Mouse (Mus musculus): ENCODE data around the gene Prpf18. TPM values are rescaled to one million over a fixed set of nuclear protein-coding genes. Genes with fewer than 3 reads are reported as not detected.

The Prpf18 gene
- polyA plus RNA-seq, 1 experiment from 2014 or later: 29.6 TPM

DNA sequence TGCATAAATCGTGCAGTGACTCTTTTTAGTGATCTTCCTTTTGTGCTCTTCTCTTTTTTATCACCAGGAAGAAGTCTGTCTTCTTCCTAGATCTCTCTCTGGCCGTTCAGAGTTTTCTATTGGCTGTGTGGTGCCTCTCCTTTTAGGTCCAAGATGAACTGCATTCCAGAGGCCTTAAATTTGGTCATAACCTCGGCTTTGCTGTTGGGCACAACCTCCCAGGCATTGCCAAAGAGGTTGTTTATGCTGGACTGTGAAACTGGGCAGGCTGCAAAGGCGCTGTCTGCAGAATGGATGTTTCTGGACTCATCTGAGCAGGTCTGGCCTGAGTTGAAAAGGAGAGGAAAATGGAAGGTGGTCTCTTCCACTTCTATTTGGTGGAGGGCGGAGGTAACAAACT is 73.6 kb downstream of the Prpf18 start:
- Histone ChIP-seq H3K27ac (ENCODE audit: low read depth, low read length) (no peak overlapping the region), H3K4me3 (ENCODE audit: low read depth, low read length) (no peak overlapping the region), H3K36me3 (ENCODE audit: control insufficient read depth, insufficient read depth, low read length) (peaks cover 7% of the 10 kb centered on the region), H3K4me1 (ENCODE audit: control insufficient read depth, insufficient read depth, low read length) (no peaks in the 10 kb centered on the region), H3K9me3 (replicated peaks; ENCODE audit: control insufficient read depth, low read length) (no peaks in the 10 kb centered on the region), H3K4me2 (no peak overlapping the region), H3K27me3 (ENCODE audit: control insufficient read depth, insufficient read depth, low read length) (no peaks in the 10 kb centered on the region), H3K9ac (ENCODE audit: low read depth, low read length) (no peak overlapping the region)
- no peak for ATAC-seq (replicated peaks; ENCODE audit: insufficient number of reproducible peaks, low FRiP score, low TSS enrichment)
- WGBS (ENCODE audit: insufficient replicate concordance): 83% methylated on average over 5 of the region's 5 CpGs

DNA sequence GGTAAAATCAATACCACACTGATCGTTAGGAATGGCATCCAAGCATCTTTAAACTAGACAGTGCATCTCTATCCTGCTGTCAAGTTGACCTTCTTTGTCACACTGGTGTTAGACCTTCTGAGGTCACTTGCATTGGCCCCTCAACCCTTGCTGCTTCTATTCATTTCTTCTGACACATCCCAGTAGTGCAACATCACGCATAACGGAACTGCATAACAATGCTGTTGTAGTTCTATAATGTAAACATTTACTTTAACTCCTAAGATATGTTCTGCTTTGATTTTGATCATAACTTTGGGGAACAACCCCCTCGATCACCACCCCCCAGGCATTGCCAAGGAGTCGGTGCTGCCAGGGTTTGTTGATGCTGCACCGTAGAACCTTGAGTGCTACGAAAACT is 75.9 kb downstream of the Prpf18 start:
- H3K4me2 ChIP-seq: no peak overlapping the region

DNA sequence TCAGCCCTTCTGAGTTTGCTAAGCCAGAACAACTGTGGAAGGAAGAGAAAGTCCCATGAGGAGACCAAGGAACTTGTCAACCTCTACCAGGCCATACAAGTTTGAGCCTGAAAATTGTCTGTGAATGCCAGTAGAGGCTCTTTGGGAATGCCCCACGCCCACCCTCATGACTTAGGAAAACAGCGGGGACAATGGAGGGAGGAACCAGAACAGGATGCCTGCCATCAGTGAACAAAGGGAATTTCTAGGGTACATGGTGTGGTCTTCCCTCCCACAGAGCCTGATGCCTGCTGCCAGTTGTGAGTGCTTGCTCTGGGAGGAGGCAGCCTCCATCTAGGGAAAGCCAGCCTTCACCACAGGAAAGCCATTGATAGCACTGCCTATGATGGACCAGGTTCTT is 76.8 kb downstream of the Prpf18 start:
- H3K4me1 ChIP-seq (ENCODE audit: control insufficient read depth, insufficient read depth, low read length): no peaks in the 10 kb centered on the region
- 86% methylated on average over 2 of the region's 2 CpGs for WGBS (ENCODE audit: insufficient replicate concordance)
- no peaks in the 10 kb centered on the region for H3K9me3 ChIP-seq (replicated peaks; ENCODE audit: control insufficient read depth, low read length)
- ATAC-seq (replicated peaks; ENCODE audit: insufficient number of reproducible peaks, low FRiP score, low TSS enrichment): no peak
- no peak overlapping the region for H3K4me3 ChIP-seq (ENCODE audit: low read depth, low read length)
- H3K36me3 ChIP-seq (ENCODE audit: control insufficient read depth, insufficient read depth, low read length): peaks cover 9% of the 10 kb centered on the region
- no peak overlapping the region for H3K9ac ChIP-seq (ENCODE audit: low read depth, low read length)
- no peak overlapping the region for H3K4me2 ChIP-seq
- H3K27me3 ChIP-seq (ENCODE audit: control insufficient read depth, insufficient read depth, low read length): no peaks in the 10 kb centered on the region
- no peak overlapping the region for H3K27ac ChIP-seq (ENCODE audit: low read depth, low read length)

More for the DNA sequence above, 75.9 kb downstream of the Prpf18 start:
- WGBS (ENCODE audit: insufficient replicate concordance): 93% methylated on average over 7 of the region's 7 CpGs
- no peak overlapping the region for H3K27ac ChIP-seq (ENCODE audit: low read depth, low read length)
- H3K9ac ChIP-seq (ENCODE audit: low read depth, low read length): no peak overlapping the region
- H3K36me3 ChIP-seq (ENCODE audit: control insufficient read depth, insufficient read depth, low read length): peaks cover 9% of the 10 kb centered on the region
- no peaks in the 10 kb centered on the region for H3K9me3 ChIP-seq (replicated peaks; ENCODE audit: control insufficient read depth, low read length)
- no peaks in the 10 kb centered on the region for H3K4me1 ChIP-seq (ENCODE audit: control insufficient read depth, insufficient read depth, low read length)
- H3K4me3 ChIP-seq (ENCODE audit: low read depth, low read length): no peak overlapping the region
- H3K27me3 ChIP-seq (ENCODE audit: control insufficient read depth, insufficient read depth, low read length): no peaks in the 10 kb centered on the region
- ATAC-seq (replicated peaks; ENCODE audit: insufficient number of reproducible peaks, low FRiP score, low TSS enrichment): no peak

DNA sequence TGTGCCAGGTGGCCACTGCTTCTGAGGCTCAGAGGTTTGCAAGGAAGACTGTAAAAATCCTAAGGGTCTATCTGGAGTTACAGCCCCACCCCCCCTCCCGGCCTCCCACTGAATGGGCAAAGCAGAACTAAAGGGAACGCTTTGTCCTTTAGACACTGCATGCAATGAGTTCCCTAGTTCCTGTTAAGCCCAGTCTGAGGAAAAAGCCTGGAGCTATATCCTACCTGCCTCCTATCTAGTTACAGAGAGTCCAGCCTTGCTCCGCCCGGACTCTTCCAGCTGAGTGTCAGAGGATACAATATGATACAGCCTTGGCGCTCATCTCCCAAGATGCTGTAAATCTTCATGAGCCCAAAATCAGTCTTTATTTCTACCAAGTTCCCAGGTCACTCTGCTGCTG is 77.7 kb downstream of the Prpf18 start:
- Histone ChIP-seq H3K4me3 (ENCODE audit: low read depth, low read length) (no peak overlapping the region), H3K27ac (ENCODE audit: low read depth, low read length) (no peak overlapping the region)

DNA sequence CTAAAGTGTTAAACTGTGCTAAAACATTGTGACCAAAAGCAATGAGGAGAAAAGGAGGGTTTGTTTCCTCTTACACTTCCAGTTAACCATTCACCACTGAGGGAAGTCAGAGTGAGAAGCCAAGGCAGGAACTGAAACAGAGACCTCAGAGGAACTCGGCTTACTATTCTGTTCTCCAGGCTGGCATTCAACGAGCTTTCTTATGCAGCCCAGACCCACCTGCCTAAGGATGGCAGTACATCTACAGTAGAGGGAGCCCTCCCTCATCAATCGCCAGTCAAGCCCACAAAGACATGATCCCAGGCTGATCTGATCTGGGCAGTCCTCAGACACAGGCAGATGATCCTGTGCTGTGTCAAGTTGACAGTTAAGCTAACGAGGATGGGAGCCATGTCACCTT is 78.5 kb downstream of the Prpf18 start:
- Histone ChIP-seq H3K4me1 (ENCODE audit: control insufficient read depth, insufficient read depth, low read length) (no peaks in the 10 kb centered on the region), H3K9ac (ENCODE audit: low read depth, low read length) (no peak overlapping the region), H3K4me3 (ENCODE audit: low read depth, low read length) (no peak overlapping the region), H3K9me3 (replicated peaks; ENCODE audit: control insufficient read depth, low read length) (no peaks in the 10 kb centered on the region), H3K4me2 (no peak overlapping the region), H3K27ac (ENCODE audit: low read depth, low read length) (no peak overlapping the region), H3K36me3 (ENCODE audit: control insufficient read depth, insufficient read depth, low read length) (peaks cover 9% of the 10 kb centered on the region), H3K27me3 (ENCODE audit: control insufficient read depth, insufficient read depth, low read length) (no peaks in the 10 kb centered on the region)
- ATAC-seq (replicated peaks; ENCODE audit: insufficient number of reproducible peaks, low FRiP score, low TSS enrichment): no peak
- WGBS (ENCODE audit: insufficient replicate concordance): 61% methylated on average over 4 of the region's 4 CpGs

More for the DNA sequence above, 77.7 kb downstream of the Prpf18 start:
- Histone ChIP-seq H3K36me3 (ENCODE audit: control insufficient read depth, insufficient read depth, low read length) (peaks cover 9% of the 10 kb centered on the region), H3K27me3 (ENCODE audit: control insufficient read depth, insufficient read depth, low read length) (no peaks in the 10 kb centered on the region), H3K4me1 (ENCODE audit: control insufficient read depth, insufficient read depth, low read length) (no peaks in the 10 kb centered on the region), H3K9ac (ENCODE audit: low read depth, low read length) (no peak overlapping the region), H3K4me2 (no peak overlapping the region), H3K9me3 (replicated peaks; ENCODE audit: control insufficient read depth, low read length) (no peaks in the 10 kb centered on the region)
- ATAC-seq (replicated peaks; ENCODE audit: insufficient number of reproducible peaks, low FRiP score, low TSS enrichment): no peak
- WGBS (ENCODE audit: insufficient replicate concordance): 88% methylated on average over 5 of the region's 5 CpGs

DNA sequence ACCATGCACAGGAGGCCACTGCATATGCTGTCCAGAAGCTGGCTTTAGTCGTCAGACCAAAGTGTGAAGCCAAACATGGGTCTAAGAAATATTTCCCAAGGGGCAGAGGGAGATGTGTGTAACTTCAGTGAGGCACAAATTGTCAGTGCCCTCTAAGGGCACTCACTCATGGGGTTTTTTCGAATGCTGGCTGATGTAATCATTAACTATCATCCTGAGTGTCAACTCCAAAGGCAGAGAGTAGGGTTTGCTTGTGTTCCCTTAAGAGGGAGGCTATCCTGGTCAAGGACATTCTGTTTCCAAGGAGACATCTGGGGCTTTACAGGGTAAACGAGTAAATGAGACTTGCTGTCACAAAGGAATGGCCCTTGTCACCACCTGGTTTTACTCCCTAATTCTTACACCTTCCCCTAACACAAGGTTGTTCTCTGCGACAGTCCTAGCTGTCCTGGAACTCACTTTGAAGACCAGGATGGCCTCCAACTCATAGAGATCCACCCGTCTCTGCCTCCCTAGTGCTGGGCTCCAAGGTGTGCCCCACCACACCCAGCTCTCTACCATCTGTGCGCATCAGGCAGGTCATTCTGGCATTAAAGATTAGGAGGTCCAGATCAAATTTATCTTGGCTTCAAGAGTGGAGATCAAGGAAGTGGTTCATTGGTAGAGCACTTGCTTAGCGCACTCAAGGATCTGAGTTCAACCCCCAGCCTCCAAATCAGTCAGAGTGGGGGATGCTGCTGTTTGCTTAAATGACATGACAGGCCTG is 79.2 kb downstream of the Prpf18 start:
- 71% methylated on average over 7 of the region's 7 CpGs for WGBS (ENCODE audit: insufficient replicate concordance)
- Histone ChIP-seq H3K4me3 (ENCODE audit: low read depth, low read length) (no peak overlapping the region), H3K9me3 (replicated peaks; ENCODE audit: control insufficient read depth, low read length) (no peaks in the 10 kb centered on the region), H3K4me2 (no peak overlapping the region), H3K27me3 (ENCODE audit: control insufficient read depth, insufficient read depth, low read length) (no peaks in the 10 kb centered on the region), H3K27ac (ENCODE audit: low read depth, low read length) (no peak overlapping the region), H3K4me1 (ENCODE audit: control insufficient read depth, insufficient read depth, low read length) (no peaks in the 10 kb centered on the region), H3K9ac (ENCODE audit: low read depth, low read length) (no peak overlapping the region), H3K36me3 (ENCODE audit: control insufficient read depth, insufficient read depth, low read length) (peaks cover 9% of the 10 kb centered on the region)
- no peak for ATAC-seq (replicated peaks; ENCODE audit: insufficient number of reproducible peaks, low FRiP score, low TSS enrichment)

Other genes starting within 250 kb of the Prpf18 start
- 1.3 and 1.9 TPM in 2 replicates for gene Bend7, start 65.7 kb upstream of the Prpf18 start, polyA plus RNA-seq (2014; fragmentation: Nextera tagmentation; extraction: Ambion mirVana)
- 51.0 and 56.4 TPM in 2 replicates for gene Sephs1, start 229.5 kb upstream of the Prpf18 start, polyA plus RNA-seq (2014; fragmentation: Nextera tagmentation; extraction: Ambion mirVana)